Mouse (Mus musculus): Measurements from ENCODE around the gene Rras. TPM values are rescaled to one million over a fixed set of nuclear protein-coding genes. Genes with fewer than 3 reads are reported as not detected.

Rras gene
- polyA plus RNA-seq, 1 experiment from 2014 or later: 10.1 TPM

- no peak for ATAC-seq
- 82% methylated on average over 4 of the region's 4 CpGs for WGBS
Measured at GRCm38 (mm10) chr7:45067190-45067999, 49.6 kb downstream of the Rras start.

GRCm38 (mm10) chr7:45068000-45068318 is 50.2 kb downstream of the Rras start:
- no peak for ATAC-seq
- no peak overlapping the region for H3K9ac ChIP-seq (replicated peaks; ENCODE audit: low read depth, low read length)
- no peak overlapping the region for H3K4me2 ChIP-seq (ENCODE audit: low read length)
- H3K4me3 ChIP-seq (replicated peaks; ENCODE audit: low read length): no peak overlapping the region
- no peaks in the 10 kb centered on the region for H3K27me3 ChIP-seq (replicated peaks; ENCODE audit: control insufficient read depth, insufficient read depth, low read length)
- 26% methylated on average over 5 of the region's 5 CpGs for WGBS
- no peak overlapping the region for H3K27ac ChIP-seq (ENCODE audit: low read length)
- no peaks in the 10 kb centered on the region for H3K9me3 ChIP-seq (ENCODE audit: control insufficient read depth, low read length)
- H3K36me3 ChIP-seq (ENCODE audit: control insufficient read depth, insufficient read depth): no peaks in the 10 kb centered on the region
- peaks cover 8% of the 10 kb centered on the region for H3K4me1 ChIP-seq (replicated peaks; ENCODE audit: control insufficient read depth, insufficient read depth, low read length)

More at GRCm38 (mm10) chr7:45067190-45067999, 49.6 kb downstream of the Rras start:
- Histone ChIP-seq H3K4me2 (ENCODE audit: low read length) (no peak overlapping the region), H3K9ac (replicated peaks; ENCODE audit: low read depth, low read length) (no peak overlapping the region), H3K4me1 (replicated peaks; ENCODE audit: control insufficient read depth, insufficient read depth, low read length) (peaks cover 8% of the 10 kb centered on the region), H3K4me3 (replicated peaks; ENCODE audit: low read length) (no peak overlapping the region), H3K27ac (ENCODE audit: low read length) (no peak overlapping the region), H3K36me3 (ENCODE audit: control insufficient read depth, insufficient read depth) (no peaks in the 10 kb centered on the region), H3K9me3 (ENCODE audit: control insufficient read depth, low read length) (no peaks in the 10 kb centered on the region), H3K27me3 (replicated peaks; ENCODE audit: control insufficient read depth, insufficient read depth, low read length) (no peaks in the 10 kb centered on the region)

- WGBS: 87% methylated on average over 2 of the region's 2 CpGs
- no peak overlapping the region for H3K27ac ChIP-seq (ENCODE audit: low read length)
- H3K4me2 ChIP-seq (ENCODE audit: low read length): no peak overlapping the region
- no peaks in the 10 kb centered on the region for H3K36me3 ChIP-seq (ENCODE audit: control insufficient read depth, insufficient read depth)
- H3K9me3 ChIP-seq (ENCODE audit: control insufficient read depth, low read length): no peaks in the 10 kb centered on the region
- ATAC-seq: no peak
- H3K9ac ChIP-seq (replicated peaks; ENCODE audit: low read depth, low read length): no peak overlapping the region
- H3K27me3 ChIP-seq (replicated peaks; ENCODE audit: control insufficient read depth, insufficient read depth, low read length): no peaks in the 10 kb centered on the region
- H3K4me3 ChIP-seq (replicated peaks; ENCODE audit: low read length): no peak overlapping the region
- no peaks in the 10 kb centered on the region for H3K4me1 ChIP-seq (replicated peaks; ENCODE audit: control insufficient read depth, insufficient read depth, low read length)
Measured at GRCm38 (mm10) chr7:45069671-45070070, 51.9 kb downstream of the Rras start.

Small RNA genes within 50 kb of the gene (microRNA-seq; reads per million reads assigned to microRNA genes)
- gene Mir7054: not detected

Other genes starting within 250 kb of the Rras start
- 53.9 and 56.1 TPM in 2 replicates for gene Nup62, start 201.9 kb upstream of the Rras start, polyA plus RNA-seq (2015; fragmentation: Nextera tagmentation; extraction: Ambion mirVana)
- 0.44 and 2.3 TPM in 2 replicates for gene Il4i1, start 201.6 kb upstream of the Rras start, polyA plus RNA-seq (2015; fragmentation: Nextera tagmentation; extraction: Ambion mirVana)
- gene Atf5, start 201.3 kb upstream of the Rras start, polyA plus RNA-seq (2015; fragmentation: Nextera tagmentation; extraction: Ambion mirVana): 3.4 and 3.7 TPM in 2 replicates
- gene Akt1s1, start 169.0 kb upstream of the Rras start, polyA plus RNA-seq (2015; fragmentation: Nextera tagmentation; extraction: Ambion mirVana): 103 and 110 TPM in 2 replicates
- 121 and 122 TPM in 2 replicates for gene Tbc1d17, start 168.9 kb upstream of the Rras start, polyA plus RNA-seq (2015; fragmentation: Nextera tagmentation; extraction: Ambion mirVana)
- 29.4 and 32.6 TPM in 2 replicates for gene Pnkp, start 160.8 kb upstream of the Rras start, polyA plus RNA-seq (2015; fragmentation: Nextera tagmentation; extraction: Ambion mirVana)
- gene Ptov1, start 148.2 kb upstream of the Rras start, polyA plus RNA-seq (2015; fragmentation: Nextera tagmentation; extraction: Ambion mirVana): 551 and 582 TPM in 2 replicates
- 158 and 166 TPM in 2 replicates for gene Med25, start 125.2 kb upstream of the Rras start, polyA plus RNA-seq (2015; fragmentation: Nextera tagmentation; extraction: Ambion mirVana)
- 21.1 and 21.2 TPM in 2 replicates for gene Fuz, start 121.9 kb upstream of the Rras start, polyA plus RNA-seq (2015; fragmentation: Nextera tagmentation; extraction: Ambion mirVana)
- 111 and 113 TPM in 2 replicates for gene Ap2a1, start 88.5 kb upstream of the Rras start, polyA plus RNA-seq (2015; fragmentation: Nextera tagmentation; extraction: Ambion mirVana)
- gene Tsks, start 74.8 kb upstream of the Rras start, polyA plus RNA-seq (2015; fragmentation: Nextera tagmentation; extraction: Ambion mirVana): 0.15 TPM in 1 of 2 replicates, not detected in the other
- 49.1 and 63.9 TPM in 2 replicates for gene Cpt1c, start 43.1 kb upstream of the Rras start, polyA plus RNA-seq (2015; fragmentation: Nextera tagmentation; extraction: Ambion mirVana)
- gene Prmt1, start 31.4 kb upstream of the Rras start, polyA plus RNA-seq (2015; fragmentation: Nextera tagmentation; extraction: Ambion mirVana): 646 and 707 TPM in 2 replicates
- gene Irf3, start 20.3 kb upstream of the Rras start, polyA plus RNA-seq (2015; fragmentation: Nextera tagmentation; extraction: Ambion mirVana): 56.2 and 60.6 TPM in 2 replicates
- 15.3 and 16.0 TPM in 2 replicates for gene Bcl2l12, start 19.2 kb upstream of the Rras start, polyA plus RNA-seq (2015; fragmentation: Nextera tagmentation; extraction: Ambion mirVana)
- gene Scaf1, start 1.6 kb upstream of the Rras start, polyA plus RNA-seq (2015; fragmentation: Nextera tagmentation; extraction: Ambion mirVana): 42.1 and 44.3 TPM in 2 replicates
- gene Prr12, start 34.9 kb downstream of the Rras start, polyA plus RNA-seq (2015; fragmentation: Nextera tagmentation; extraction: Ambion mirVana): 15.2 and 17.3 TPM in 2 replicates
- gene Nosip, start 44.5 kb downstream of the Rras start, polyA plus RNA-seq (2015; fragmentation: Nextera tagmentation; extraction: Ambion mirVana): 60.8 and 65.7 TPM in 2 replicates
- gene Prrg2, start 44.7 kb downstream of the Rras start, polyA plus RNA-seq (2015; fragmentation: Nextera tagmentation; extraction: Ambion mirVana): 13.3 and 13.6 TPM in 2 replicates
- 50.8 and 66.2 TPM in 2 replicates for gene Rcn3, start 74.3 kb downstream of the Rras start, polyA plus RNA-seq (2015; fragmentation: Nextera tagmentation; extraction: Ambion mirVana)
- 17.7 and 24.4 TPM in 2 replicates for gene Fcgrt, start 85.9 kb downstream of the Rras start, polyA plus RNA-seq (2015; fragmentation: Nextera tagmentation; extraction: Ambion mirVana)
- 860 and 958 TPM in 2 replicates for gene Rps11, start 106.5 kb downstream of the Rras start, polyA plus RNA-seq (2015; fragmentation: Nextera tagmentation; extraction: Ambion mirVana)
- 722 and 741 TPM in 2 replicates for gene Rpl13a, start 110.8 kb downstream of the Rras start, polyA plus RNA-seq (2015; fragmentation: Nextera tagmentation; extraction: Ambion mirVana)
- not detected in 2 replicates for gene Gm45713, start 118.3 kb downstream of the Rras start, polyA plus RNA-seq (2015; fragmentation: Nextera tagmentation; extraction: Ambion mirVana)
- gene Flt3l, start 118.5 kb downstream of the Rras start, polyA plus RNA-seq (2015; fragmentation: Nextera tagmentation; extraction: Ambion mirVana): 1.1 and 1.4 TPM in 2 replicates
- 84.2 and 90.2 TPM in 2 replicates for gene Pih1d1, start 136.3 kb downstream of the Rras start, polyA plus RNA-seq (2015; fragmentation: Nextera tagmentation; extraction: Ambion mirVana)
- 19.3 and 20.9 TPM in 2 replicates for gene Aldh16a1, start 136.6 kb downstream of the Rras start, polyA plus RNA-seq (2015; fragmentation: Nextera tagmentation; extraction: Ambion mirVana)
- gene Slc17a7, start 146.0 kb downstream of the Rras start, polyA plus RNA-seq (2015; fragmentation: Nextera tagmentation; extraction: Ambion mirVana): 20.1 and 22.8 TPM in 2 replicates
- 0.51 TPM in 1 of 2 replicates, not detected in the other for gene Gfy, start 161.6 kb downstream of the Rras start, polyA plus RNA-seq (2015; fragmentation: Nextera tagmentation; extraction: Ambion mirVana)
- gene Pth2, start 163.0 kb downstream of the Rras start, polyA plus RNA-seq (2015; fragmentation: Nextera tagmentation; extraction: Ambion mirVana): 0.63 TPM in 1 of 2 replicates, not detected in the other
- 0.58 and 0.95 TPM in 2 replicates for gene Ccdc155, start 186.9 kb downstream of the Rras start, polyA plus RNA-seq (2015; fragmentation: Nextera tagmentation; extraction: Ambion mirVana)
- 1.1 and 2.2 TPM in 2 replicates for gene Dkkl1, start 194.2 kb downstream of the Rras start, polyA plus RNA-seq (2015; fragmentation: Nextera tagmentation; extraction: Ambion mirVana)
- 73.1 and 79.5 TPM in 2 replicates for gene Tead2, start 197.8 kb downstream of the Rras start, polyA plus RNA-seq (2015; fragmentation: Nextera tagmentation; extraction: Ambion mirVana)
- gene Cd37, start 221.2 kb downstream of the Rras start, polyA plus RNA-seq (2015; fragmentation: Nextera tagmentation; extraction: Ambion mirVana): 1.5 and 1.6 TPM in 2 replicates
- gene Slc6a16, start 223.1 kb downstream of the Rras start, polyA plus RNA-seq (2015; fragmentation: Nextera tagmentation; extraction: Ambion mirVana): 0.30 and 0.47 TPM in 2 replicates